Mouse (Mus musculus): ENCODE measurements around the gene Atf7.

Gene Atf7

DNA sequence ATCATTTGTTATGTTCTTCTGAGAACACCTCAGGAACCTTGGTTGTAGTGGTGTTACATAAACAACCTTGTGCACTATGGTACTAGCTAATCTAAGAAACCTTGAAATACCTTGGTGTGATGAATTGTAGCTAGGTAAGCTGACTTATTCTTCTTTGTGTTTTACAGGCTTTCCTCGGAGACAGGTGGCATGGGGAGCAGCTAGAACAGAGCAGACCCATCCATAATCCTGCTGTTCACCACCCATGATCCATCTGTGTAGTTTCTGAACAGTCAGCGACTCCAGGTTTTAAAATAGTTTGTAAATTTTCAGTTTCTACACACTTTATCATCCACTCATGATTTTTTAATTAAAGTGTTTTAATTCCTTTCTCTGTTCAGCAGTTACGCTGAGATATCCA, 126.9 kb downstream of the Atf7 start:
- no peak for DNase-seq (ENCODE audit: low spot score)

DNA sequence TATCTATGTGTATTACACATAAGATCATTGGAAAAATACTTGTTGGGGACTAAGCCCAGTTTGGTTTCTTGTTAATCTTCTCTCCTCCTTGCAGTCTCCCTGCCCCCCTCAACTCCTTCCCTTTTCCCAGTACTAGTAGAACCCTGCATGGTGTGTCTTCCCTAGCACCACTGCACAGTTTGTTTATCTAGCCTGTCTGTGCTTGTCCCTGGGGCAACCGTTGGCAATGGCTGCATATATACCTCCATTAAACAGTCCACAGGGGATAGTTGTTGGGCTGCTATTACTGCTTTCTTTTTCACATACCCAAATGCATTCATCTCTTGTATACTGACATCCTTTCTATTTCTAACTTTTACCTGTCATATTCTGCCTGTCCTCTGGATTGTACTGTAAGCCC, 137.6 kb downstream of the Atf7 start:
- DNase-seq (ENCODE audit: low spot score) = no peak

DNA sequence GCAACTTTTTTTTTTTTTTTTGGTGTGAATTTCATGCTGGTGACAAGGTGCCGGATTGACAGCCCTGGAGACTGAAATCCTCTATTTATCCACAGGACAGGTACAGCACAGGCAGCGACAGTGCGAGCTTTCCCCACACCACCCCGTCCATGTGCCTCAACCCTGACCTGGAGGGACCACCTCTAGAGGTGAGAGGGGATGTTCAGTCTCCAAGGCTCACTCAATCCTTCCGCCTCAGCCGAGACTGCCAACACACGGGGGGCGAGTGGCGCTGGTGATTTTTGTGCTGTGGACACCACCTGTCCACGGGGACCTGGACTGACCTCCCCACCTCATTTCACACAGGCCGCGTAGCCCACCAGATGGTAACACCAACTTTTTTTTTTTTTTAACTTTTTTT, 139.4 kb downstream of the Atf7 start:
- no peak for DNase-seq (ENCODE audit: low spot score)

DNA sequence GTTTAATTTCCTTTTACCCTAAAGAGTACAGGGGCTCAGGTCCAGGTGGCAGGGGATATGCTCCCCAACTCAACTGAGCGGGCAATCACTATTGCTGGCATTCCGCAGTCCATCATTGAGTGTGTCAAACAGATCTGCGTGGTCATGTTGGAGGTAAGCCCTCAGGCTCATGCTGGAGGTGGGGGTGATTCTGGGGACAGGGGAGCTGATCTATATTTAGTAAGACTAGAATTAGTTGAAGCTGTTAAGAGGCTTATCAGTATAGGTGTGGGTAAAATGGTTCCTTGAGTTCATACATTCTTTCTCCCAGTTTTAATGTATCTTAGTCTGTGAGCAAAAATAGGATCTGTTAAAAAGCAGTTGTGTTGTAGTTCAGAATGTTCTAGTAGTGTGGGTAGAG, 142.1 kb downstream of the Atf7 start:
- no peak for DNase-seq (ENCODE audit: low spot score)

All from ovary, postnatal 10 days (tissue).